Mouse (Mus musculus) testis, adult 2 months (tissue): Measurements from ENCODE around the gene Map6d1. TPM values are rescaled to one million over a fixed set of nuclear protein-coding genes. Genes with fewer than 3 reads are reported as not detected.

Experiments used
- H3K27ac ChIP-seq: fragments of 200-500 bp; 2 replicates; pipeline ENCODE4 v1.5.1; 2012; ENCODE audit warnings: low read depth, low read length; ENCODE audit not compliant: control insufficient read depth, insufficient read depth
- H3K27me3 ChIP-seq: fragments of 200-500 bp; 2 replicates; pipeline ENCODE4 v1.6.1; 2012; ENCODE audit warnings: mild to moderate bottlenecking, low read length, moderate library complexity; ENCODE audit not compliant: control insufficient read depth, insufficient read depth
- H3K36me3 ChIP-seq: fragments of 200-500 bp; 2 replicates; pipeline ENCODE4 v1.6.1; 2012; ENCODE audit warnings: mild to moderate bottlenecking, low read length; ENCODE audit not compliant: control insufficient read depth, insufficient read depth
- H3K4me1 ChIP-seq: fragments of 200-500 bp; 2 replicates; pipeline ENCODE4 v1.6.1; 2012; ENCODE audit warnings: low read length; ENCODE audit not compliant: control insufficient read depth, insufficient read depth
- H3K4me3 ChIP-seq: fragments of 200-500 bp; 2 replicates; pipeline ENCODE4 v1.5.1; 2012; ENCODE audit warnings: low read depth, mild to moderate bottlenecking, low read length, moderate library complexity, mixed read lengths; ENCODE audit not compliant: control insufficient read depth
- CTCF ChIP-seq: fragments of 200-500 bp; IDR thresholded peaks from 2 replicates; pipeline ENCODE4 v1.5.1; 2012; ENCODE audit warnings: low read depth, mild to moderate bottlenecking, inconsistent platforms, low read length, moderate library complexity; ENCODE audit not compliant: control insufficient read depth, insufficient read depth, insufficient replicate concordance
- POLR2A ChIP-seq: fragments of 200-500 bp; IDR thresholded peaks from 2 replicates; pipeline ENCODE4 v1.6.1; 2012; ENCODE audit warnings: low read depth, mild to moderate bottlenecking, inconsistent platforms, low read length, moderate library complexity; ENCODE audit not compliant: control insufficient read depth
- polyA plus RNA-seq: library from polyadenylated mRNA; depleted of rRNA; stranded (reverse); fragments of >200 nt; gene quantifications from 2 replicates; pipeline ENCODE4 v1.2.3, GENCODE M21; 2012; rRNA removed

Gene Map6d1
- polyA plus RNA-seq, 1 experiment: 1.8 TPM

GRCm38 (mm10) chr16:20191161-20191882, 49.8 kb downstream of the Map6d1 start:
- H3K36me3 ChIP-seq: peaks cover 1% of the 10 kb centered on the region; the same call in 1 of the 2 replicates
- no peak overlapping the region for H3K4me3 ChIP-seq
- no peak overlapping the region for H3K27ac ChIP-seq
- TF ChIP-seq CTCF: no peak
- no peak for TF ChIP-seq POLR2A
- H3K4me1 ChIP-seq: no peaks in the 10 kb centered on the region
- no peaks in the 10 kb centered on the region for H3K27me3 ChIP-seq

- no peaks in the 10 kb centered on the region for H3K27me3 ChIP-seq
- no peak overlapping the region for H3K27ac ChIP-seq
- no peak overlapping the region for H3K4me3 ChIP-seq
- TF ChIP-seq POLR2A (no peak), CTCF (no peak)
- H3K4me1 ChIP-seq: no peaks in the 10 kb centered on the region
- no peaks in the 10 kb centered on the region; the same call in 1 of the 2 replicates for H3K36me3 ChIP-seq
Measured at GRCm38 (mm10) chr16:20185368-20185767, 55.8 kb downstream of the Map6d1 start.

Other genes starting within 250 kb of the Map6d1 start
- gene Klhl24, start 143.8 kb downstream of the Map6d1 start, polyA plus RNA-seq: 19.2 and 22.6 TPM in 2 replicates
- gene Yeats2, start 100.3 kb downstream of the Map6d1 start, polyA plus RNA-seq: 8.1 and 8.6 TPM in 2 replicates
- gene Parl, start 61.0 kb upstream of the Map6d1 start, polyA plus RNA-seq: 48.6 and 54.1 TPM in 2 replicates
- gene Cyp2ab1, start 84.0 kb upstream of the Map6d1 start, polyA plus RNA-seq: not detected in 2 replicates
- gene Abcc5, start 185.0 kb upstream of the Map6d1 start, polyA plus RNA-seq: 16.6 and 19.8 TPM in 2 replicates